In genomic region chr9:62342441-62343191, GRCm38 (mm10) we compare ENCODE assay signal across 8 mouse cellular contexts. TPM values are rescaled to one million over a fixed set of nuclear protein-coding genes. Genes with fewer than 3 reads are reported as not detected.
DNase-seq lines count a peak whose midpoint lies in the region; TF ChIP-seq lines count a peak whose summit lies in the region.

No protein-coding gene starts in this region.

- peak; percentile 77 for DNase-seq in MEL (ENCODE audit: low read depth, low spot score)
- DNase-seq in fibroblast of lung, adult 2 months (ENCODE audit: low read depth): peak; percentile 78
- peak; percentile 78 to 79 for DNase-seq in heart, postnatal 10 days
- DNase-seq in kidney, postnatal 4 days: peak; percentile 70 to 81
- DNase-seq in retina, embryonic 14.5 days (ENCODE audit: low spot score): peak; percentile 70
- peak; percentile 44 to 61 for DNase-seq in urinary bladder, postnatal 36 days (ENCODE audit: low spot score in 2 of 2)

- TF ChIP-seq EP300 in MEL (IDR thresholded peaks at IDR 0.05; ENCODE audit: low read depth in 1 of 2, low read length in 2 of 2): no peak

- H3K79me2 ChIP-seq in MEL (ENCODE audit: control insufficient read depth, insufficient read depth, low read length, poor library complexity) (peaks cover 68% of the 10 kb centered on the region), macrophage (ENCODE audit: inconsistent target) (peaks cover 63% of the 10 kb centered on the region)

- TF ChIP-seq RAD21 in MEL (IDR thresholded peaks at IDR 0.05; ENCODE audit: low read depth, low read length): no peak

- H3K27me3 ChIP-seq in MEL (ENCODE audit: control insufficient read depth in 1 of 2, insufficient read depth in 2 of 2, low read length in 2 of 2): no peaks in the 10 kb centered on the region

- peak in 1 of 2 experiments; percentile 18; a peak in 2 of 4 replicates for TF ChIP-seq POLR2A in MEL (IDR thresholded peaks at IDR 0.05; ENCODE audit: control insufficient read depth in 1 of 2, insufficient read depth in 1 of 2, low read depth in 1 of 2, low read length in 2 of 2, poor library complexity in 1 of 2)
- peak; percentile 39 for TF ChIP-seq POLR2A in bone marrow, adult 2 months (IDR thresholded peaks at IDR 0.05; ENCODE audit: borderline replicate concordance, control insufficient read depth, low read depth, low read length)

- H3K4me1 ChIP-seq in MEL (ENCODE audit: control insufficient read depth in 1 of 2, insufficient read depth in 2 of 2, low read length in 2 of 2): peaks cover 2 to 9% of the 10 kb centered on the region in 2 experiments; a peak in 3 of 4 replicates
- H3K4me1 ChIP-seq in bone marrow, adult 2 months (ENCODE audit: control insufficient read depth, insufficient read depth, low read length): no peaks in the 10 kb centered on the region; the same call in 1 of the 2 replicates

- H3K27ac ChIP-seq in MEL (ENCODE audit: control insufficient read depth, low read depth, low read length) (peak overlapping the region; percentile 97), macrophage (peak overlapping the region; percentile 98)
- peak overlapping the region; percentile 94 for H3K27ac ChIP-seq in bone marrow, adult 2 months (ENCODE audit: control insufficient read depth, insufficient read depth, low read depth, low read length, poor library complexity)

- peaks cover 0 to 25% of the 10 kb centered on the region in 2 experiments; a peak in 3 of 4 replicates for H3K36me3 ChIP-seq in MEL (ENCODE audit: control insufficient read depth in 1 of 2, insufficient read depth in 2 of 2, low read length in 2 of 2)
- 0 out of 2 replicates have a peak, but pooled peaks cover 4% of the 10 kb centered on the region for H3K36me3 ChIP-seq in macrophage (ENCODE audit: inconsistent target)

- H3K4me3 ChIP-seq in MEL (ENCODE audit: control insufficient read depth in 1 of 2, insufficient read depth in 1 of 2, low read depth in 2 of 2, low read length in 2 of 2) (peak overlapping the region; percentile 95 to 96), macrophage (ENCODE audit: inconsistent target) (peak overlapping the region; percentile 91)
- peak overlapping the region; percentile 98 for H3K4me3 ChIP-seq in bone marrow, adult 2 months (replicated peaks; ENCODE audit: control insufficient read depth, low read depth, low read length)

- TF ChIP-seq CTCF in MEL (IDR thresholded peaks at IDR 0.05 in 2 of 3, conservative IDR thresholded peaks at IDR 0.05 in 1 of 3; ENCODE audit: control insufficient read depth in 1 of 3, insufficient read depth in 1 of 3, low read depth in 2 of 3, low read length in 3 of 3, poor library complexity in 1 of 3, severe bottlenecking in 1 of 3): no peak
- TF ChIP-seq CTCF in bone marrow, adult 2 months (IDR thresholded peaks at IDR 0.05; ENCODE audit: control insufficient read depth, insufficient read depth, low read length): no peak

- under 1% methylated on average over 48 of the region's 48 CpGs for WGBS in bone marrow, adult 2 months
- WGBS in macrophage (ENCODE audit: missing documents): under 1% methylated on average over 48 of the region's 48 CpGs

- intact Hi-C loops in heart, postnatal 10 days (cut with DNase I): no loop called here

- peak overlapping the region; percentile 85 for H3K9ac ChIP-seq in MEL (ENCODE audit: control insufficient read depth, low read depth, low read length, poor library complexity, severe bottlenecking)

- no peaks in the 10 kb centered on the region for H3K9me3 ChIP-seq in MEL (replicated peaks; ENCODE audit: insufficient read depth, low read length)

TF ChIP-seq in MEL, 35 proteins besides CTCF, POLR2A, EP300 and RAD21:
- no peak for TF ChIP-seq MYC (IDR thresholded peaks at IDR 0.05; ENCODE audit: low read depth, low read length)
- TF ChIP-seq TBP (IDR thresholded peaks at IDR 0.05; ENCODE audit: low read depth, low read length): peak; percentile 55; the same call in 1 of the 2 replicates
- no peak for TF ChIP-seq RCOR1 (IDR thresholded peaks at IDR 0.05; ENCODE audit: low read depth, low read length)
- peak; percentile 19; the same call in 1 of the 2 replicates for TF ChIP-seq NRF1 (IDR thresholded peaks at IDR 0.05; ENCODE audit: insufficient read depth, low read depth, low read length, poor library complexity, severe bottlenecking)
- TF ChIP-seq MAX (IDR thresholded peaks at IDR 0.05; ENCODE audit: low read length): peak; percentile 83
- no peak for TF ChIP-seq E2F4 (IDR thresholded peaks at IDR 0.05; ENCODE audit: borderline replicate concordance, low read depth, low read length)

RNA-seq across cellular contexts. Expression of gene Anp32a, which starts 1.5 kb away (rescaled TPM):
- total RNA-seq in MEL (2012; rRNA removed): 182 and 205 TPM in 2 replicates
- polyA plus RNA-seq in MEL (2012; ENCODE audit: insufficient read depth in 1 of 2, insufficient read length in 2 of 2, low read depth in 1 of 2, low replicate concordance in 2 of 2, missing spikeins in 1 of 2): 100 to 1,000 TPM; 362 to 516 TPM
- polyA plus RNA-seq in bone marrow, adult 2 months (2011; ENCODE audit: insufficient read depth, insufficient read length, low replicate concordance, missing spikeins): 781 and 1,032 TPM in 2 replicates
- 100 to 1,000 TPM; 231 to 270 TPM for total RNA-seq in heart, postnatal 10 days (2021)
- total RNA-seq in macrophage (2018; cell fraction: chromatin; rRNA removed): 100 to 1,000 TPM in 7 of 26 experiments, 10 to 100 TPM in 19; 35.5 to 197 (median 81.7) TPM
- 100 to 1,000 TPM; 236 to 442 (median 300) TPM for total RNA-seq in macrophage (2018; cell fraction: cytosol; rRNA removed)
- 100 to 1,000 TPM in 22 of 26 experiments, 10 to 100 TPM in 4; 85.4 to 297 (median 142) TPM for total RNA-seq in macrophage (2018; cell fraction: nucleus; rRNA removed)
- polyA plus RNA-seq in macrophage (2018): 295 to 1,273 TPM (median 320 TPM) in 3 replicates

Comparison
In these comparisons a context has a peak if more than half of its experiments do, and no peak if none do; other contexts are left out.
1. Peak in every context shown above with its lines: DNase-seq, H3K4me3 ChIP-seq and H3K27ac ChIP-seq.